Mouse (Mus musculus): Measurements from ENCODE around the gene Cnot1. TPM values are rescaled to one million over a fixed set of nuclear protein-coding genes. Genes with fewer than 3 reads are reported as not detected.
"Not testable (repeated sequence)": the region's sequence is repeated elsewhere in the genome, so short reads cannot be mapped to it uniquely, and the experiment has no call there.

Gene Cnot1
- total RNA-seq, 2 experiments from 2014 or later: 113 to 320 TPM

DNA sequence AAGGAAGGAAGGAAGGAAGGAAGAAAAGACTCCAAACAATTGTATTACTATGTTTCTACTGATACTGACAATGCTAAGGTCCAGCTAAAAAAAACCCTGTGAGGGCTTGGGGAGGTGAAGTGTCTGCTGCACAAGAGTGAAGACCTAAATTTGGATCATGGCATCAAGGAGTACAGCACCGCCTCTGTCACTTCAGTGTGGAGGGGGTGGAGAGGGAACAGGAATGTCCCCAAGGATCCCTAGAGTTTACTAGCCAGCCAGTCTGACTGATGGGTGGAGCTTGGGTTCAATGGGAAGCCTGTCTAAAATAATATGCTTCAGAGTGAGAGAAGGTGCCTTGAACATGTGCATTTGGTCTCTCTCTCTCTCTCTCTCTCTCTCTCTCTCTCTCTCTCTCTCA, 10.9 kb upstream of the Cnot1 start:
- ATAC-seq (replicated peaks; ENCODE audit: poor library complexity, severe bottlenecking): no peak

DNA sequence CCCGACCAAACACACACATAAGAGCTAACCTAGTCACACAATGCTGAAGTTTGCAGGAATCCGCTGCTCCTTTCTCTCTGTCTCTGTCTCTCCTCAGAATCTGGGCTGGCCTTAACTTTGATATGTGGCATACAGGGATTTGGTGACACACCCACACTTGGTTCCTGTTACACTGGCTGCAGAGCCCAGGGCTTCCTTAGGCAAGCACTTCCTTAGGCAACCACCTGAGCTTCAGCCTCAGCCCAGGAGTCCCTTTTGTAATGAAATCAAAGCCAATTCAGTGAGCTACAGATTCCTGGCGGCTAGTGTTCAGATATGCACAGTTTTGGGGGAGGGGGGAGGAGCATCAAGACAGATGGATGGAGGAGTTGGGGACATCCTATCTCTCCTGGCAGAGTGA, 10.3 kb upstream of the Cnot1 start:
- no peak for ATAC-seq (replicated peaks; ENCODE audit: poor library complexity, severe bottlenecking)

DNA sequence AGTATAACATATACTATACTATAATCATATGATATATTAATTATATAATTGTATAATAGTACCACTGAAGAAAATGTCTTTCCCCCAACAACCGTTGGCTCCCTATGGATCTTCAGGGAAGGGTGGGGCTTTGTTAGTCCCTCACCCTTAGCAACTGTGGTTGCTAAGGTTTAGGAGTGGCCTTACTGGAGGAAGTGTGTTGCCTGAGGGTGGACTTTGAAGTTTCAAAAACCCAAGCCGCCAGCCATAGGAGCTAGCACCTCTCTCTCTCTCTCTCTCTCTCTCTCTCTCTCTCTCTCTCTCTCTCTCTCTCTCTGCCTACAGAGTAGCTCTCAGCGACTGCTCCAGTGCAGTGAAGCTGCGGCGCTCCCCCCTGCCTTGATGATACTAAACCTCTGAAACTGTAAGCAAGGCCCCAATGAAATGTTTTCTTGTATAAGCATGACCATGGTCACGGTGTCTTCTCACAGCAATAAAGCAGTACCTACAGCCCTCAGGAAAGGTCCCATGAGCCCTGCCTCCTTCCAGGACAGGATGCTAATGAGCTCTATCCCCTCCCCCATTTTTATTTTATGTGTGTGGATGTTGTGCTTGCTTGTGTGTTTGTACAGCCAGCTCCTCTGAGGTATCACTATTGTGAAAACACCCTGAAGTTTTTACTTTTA, 8.9 kb upstream of the Cnot1 start:
- no peak for ATAC-seq (replicated peaks; ENCODE audit: poor library complexity, severe bottlenecking)

DNA sequence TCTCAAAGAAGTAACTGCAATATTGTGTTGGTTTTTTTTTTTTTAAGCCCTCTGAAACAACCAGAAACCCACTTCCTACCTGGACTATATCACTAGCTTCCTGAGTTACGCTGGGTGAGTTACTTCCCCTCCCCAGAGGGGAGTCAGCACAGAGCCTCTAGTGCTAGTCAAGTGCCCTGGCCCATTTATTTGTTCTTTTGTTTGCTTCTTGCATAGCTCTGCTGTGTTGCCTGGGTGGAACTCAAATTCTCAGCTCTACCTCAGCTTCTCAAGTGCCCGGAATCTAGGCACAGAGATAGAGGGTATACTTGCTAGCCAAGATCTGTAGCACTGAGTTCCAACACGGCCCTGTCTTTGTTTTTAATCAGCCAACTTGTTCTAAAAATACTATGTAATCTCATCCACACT, 2.9 kb upstream of the Cnot1 start:
- no peak for ATAC-seq (replicated peaks; ENCODE audit: poor library complexity, severe bottlenecking)

DNA sequence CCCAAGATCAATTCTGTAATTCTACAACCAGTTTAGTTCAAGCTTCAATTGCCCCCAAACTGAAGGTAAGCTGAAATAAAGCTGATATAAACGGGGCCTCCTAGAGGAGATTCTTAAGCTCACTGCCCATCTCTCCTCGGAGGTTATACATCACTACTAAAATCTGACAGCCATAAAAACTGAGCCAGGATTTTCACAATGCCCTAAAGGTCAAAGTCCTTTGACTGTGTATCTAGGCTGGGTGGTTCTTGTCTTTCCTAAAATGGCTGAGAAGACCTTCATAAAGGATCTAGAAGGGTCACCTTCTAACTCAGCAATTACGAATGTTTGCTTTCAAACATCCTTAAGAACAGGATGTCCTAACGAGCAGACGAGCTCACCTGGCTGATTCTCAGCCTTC, 1.9 kb upstream of the Cnot1 start:
- ATAC-seq (replicated peaks; ENCODE audit: poor library complexity, severe bottlenecking): no peak

DNA sequence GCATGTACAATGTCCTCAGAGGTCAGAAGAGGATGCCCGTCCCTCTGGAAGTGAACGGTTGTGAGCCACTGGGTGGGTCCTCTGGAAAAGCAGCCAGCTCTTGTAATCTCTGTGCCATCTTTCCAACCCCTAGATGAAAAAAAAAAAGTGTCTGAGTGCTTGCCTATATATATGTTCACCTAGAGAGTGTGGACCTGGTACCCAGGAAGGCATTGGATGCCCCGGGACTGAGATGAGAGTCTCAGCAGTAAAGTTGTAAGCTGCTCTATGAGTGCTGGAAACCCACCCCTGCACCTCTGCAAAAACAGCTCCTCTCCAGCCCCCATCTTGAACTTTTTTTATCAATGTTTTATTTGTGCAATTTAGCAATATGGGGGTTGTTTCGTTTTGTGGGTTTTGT, 1.4 kb upstream of the Cnot1 start:
- no peak for ATAC-seq (replicated peaks; ENCODE audit: poor library complexity, severe bottlenecking)

DNA sequence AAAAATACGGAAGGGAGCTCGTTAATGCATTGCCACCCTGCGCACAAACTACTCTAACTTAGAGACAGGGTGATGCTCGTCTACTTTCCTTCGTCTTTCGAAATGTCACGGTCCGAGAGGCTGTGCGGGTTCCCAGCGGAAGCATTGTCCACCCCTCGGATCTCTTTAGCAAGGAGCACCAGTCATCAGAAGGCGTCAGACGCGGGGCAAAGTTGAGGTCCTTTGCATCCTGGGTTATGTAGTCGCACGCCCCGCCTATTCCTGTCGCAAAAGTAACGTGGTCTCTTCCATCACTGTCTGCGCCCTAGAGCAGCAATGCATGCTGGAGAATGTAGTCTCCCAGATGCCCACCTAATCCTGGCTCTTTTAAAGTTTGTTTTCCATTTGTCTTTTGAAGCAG, 597 bp upstream of the Cnot1 start:
- ATAC-seq (replicated peaks; ENCODE audit: poor library complexity, severe bottlenecking): peak; percentile 77

DNA sequence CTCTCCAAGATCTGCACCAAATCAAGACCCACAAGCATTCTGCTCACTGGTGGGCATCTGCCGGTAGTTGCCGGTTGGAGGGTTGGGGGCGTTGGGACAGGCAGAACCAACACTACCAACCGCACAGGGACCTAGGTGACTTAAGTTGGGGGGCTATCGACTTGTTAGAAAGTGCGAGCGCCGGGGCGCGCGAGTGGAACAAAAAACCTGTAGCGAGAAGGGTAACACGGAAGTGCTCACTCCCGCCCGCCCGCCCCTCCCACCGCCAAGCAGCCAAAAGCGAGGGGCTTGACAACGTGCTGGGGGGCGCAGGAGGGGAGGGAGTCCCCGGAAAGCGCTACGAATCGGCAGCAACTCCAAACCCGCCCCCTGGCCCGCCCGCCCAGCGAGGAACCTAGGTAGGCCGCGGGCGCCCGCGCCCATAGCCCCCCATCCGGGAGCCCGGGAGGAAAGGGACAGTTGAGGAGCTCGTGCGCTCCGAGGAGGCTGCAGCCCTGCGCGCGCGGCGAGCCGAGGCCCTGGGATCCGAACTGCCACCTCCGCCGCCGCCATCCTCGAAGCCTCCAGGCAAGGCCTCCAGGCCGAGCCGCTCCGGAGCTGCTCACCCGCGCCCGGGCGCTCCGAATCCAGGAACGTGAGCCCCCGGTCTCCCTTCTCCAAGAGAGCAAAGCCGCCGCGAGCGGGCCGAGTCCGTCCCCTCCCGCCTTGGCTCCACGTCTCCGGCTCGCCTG, 638 bp downstream of the Cnot1 start:
- peak; percentile 7; the same call in 1 of the 2 replicates for ATAC-seq (replicated peaks; ENCODE audit: poor library complexity, severe bottlenecking)

DNA sequence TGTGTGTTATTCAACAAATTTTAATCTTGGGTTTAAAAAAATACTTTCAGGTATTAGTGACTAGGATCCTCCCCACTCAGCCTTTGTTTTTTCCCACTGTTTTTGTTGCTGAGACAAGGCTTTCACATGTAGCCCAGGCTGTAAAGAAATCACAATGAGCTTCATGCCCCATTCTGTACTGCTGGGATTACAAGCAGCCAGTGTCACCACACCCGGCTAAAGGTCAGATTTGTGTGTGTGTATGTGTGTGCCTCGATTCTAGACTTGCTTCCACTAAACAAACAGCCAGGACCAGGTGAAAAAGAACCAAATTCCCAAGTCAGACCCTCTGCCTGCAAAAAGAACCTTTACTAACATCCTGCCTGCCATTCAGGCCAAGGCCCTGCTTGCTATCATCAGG, 1.8 kb downstream of the Cnot1 start:
- ATAC-seq (replicated peaks; ENCODE audit: poor library complexity, severe bottlenecking): no peak

DNA sequence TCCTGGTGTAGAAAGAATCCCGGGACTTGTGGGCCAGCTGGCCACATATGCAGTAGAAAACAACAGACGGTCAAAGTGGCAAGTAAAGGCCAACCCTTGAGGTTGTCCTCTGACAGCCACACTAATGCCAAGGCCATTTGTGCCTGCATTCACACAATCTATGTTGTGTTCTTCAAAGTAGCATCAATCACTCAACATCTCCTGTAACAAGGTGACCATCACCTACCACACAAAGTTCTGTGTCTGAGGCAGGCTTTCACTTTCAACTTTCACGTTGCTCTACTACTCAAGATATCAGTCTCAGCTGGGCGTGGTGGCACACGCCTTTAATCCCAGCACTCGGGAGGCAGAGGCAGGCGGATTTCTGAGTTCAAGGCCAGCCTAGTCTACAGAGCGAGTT, 5.0 kb downstream of the Cnot1 start:
- ATAC-seq (replicated peaks; ENCODE audit: poor library complexity, severe bottlenecking): no peak

DNA sequence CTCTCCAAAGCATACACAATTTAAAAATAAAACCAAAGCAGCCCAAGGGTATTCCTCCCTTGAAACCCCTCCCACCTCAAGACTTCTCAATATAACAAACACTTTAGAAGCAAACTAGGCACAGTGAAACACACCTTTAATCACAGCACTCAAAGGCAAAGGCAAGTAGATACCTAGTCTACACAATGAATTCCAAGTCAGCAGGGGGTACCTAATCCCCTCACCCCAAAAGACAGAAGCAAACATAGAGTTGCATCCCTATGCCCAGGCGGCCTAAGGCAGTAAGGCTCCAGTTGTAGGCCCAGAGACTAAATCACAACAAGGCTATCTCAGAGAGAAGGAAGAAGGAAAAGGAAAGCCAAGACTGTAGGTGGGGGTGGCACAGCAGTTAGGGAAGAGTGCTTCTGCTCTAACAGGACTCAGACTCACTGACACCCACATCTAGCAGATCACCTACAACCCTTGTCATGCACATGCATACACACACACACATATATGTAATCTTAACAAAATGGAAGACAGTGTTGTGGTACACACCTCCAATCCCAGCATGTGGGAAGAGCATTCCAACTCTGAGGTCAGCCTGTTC, 5.7 kb downstream of the Cnot1 start:
- ATAC-seq (replicated peaks; ENCODE audit: poor library complexity, severe bottlenecking): no peak

DNA sequence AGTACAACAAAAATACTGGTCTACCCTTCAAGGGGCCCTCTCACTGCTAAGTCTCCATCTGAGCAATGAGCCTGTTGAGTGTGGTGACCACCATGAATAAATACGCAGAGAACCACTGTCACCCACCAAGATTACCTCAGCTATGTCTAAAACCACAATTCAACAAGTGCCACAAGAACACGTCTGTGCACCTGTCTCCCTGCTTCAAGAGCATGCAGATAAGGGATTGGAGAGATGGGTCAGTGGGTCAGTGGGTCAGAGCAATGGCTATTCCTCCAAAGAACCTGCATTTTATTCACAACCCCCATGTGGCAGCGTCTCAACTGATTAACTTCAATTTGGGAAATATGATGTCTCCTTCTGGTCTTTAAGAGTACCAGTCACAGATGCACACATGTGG, 6.9 kb downstream of the Cnot1 start:
- ATAC-seq (replicated peaks; ENCODE audit: poor library complexity, severe bottlenecking): no peak

DNA sequence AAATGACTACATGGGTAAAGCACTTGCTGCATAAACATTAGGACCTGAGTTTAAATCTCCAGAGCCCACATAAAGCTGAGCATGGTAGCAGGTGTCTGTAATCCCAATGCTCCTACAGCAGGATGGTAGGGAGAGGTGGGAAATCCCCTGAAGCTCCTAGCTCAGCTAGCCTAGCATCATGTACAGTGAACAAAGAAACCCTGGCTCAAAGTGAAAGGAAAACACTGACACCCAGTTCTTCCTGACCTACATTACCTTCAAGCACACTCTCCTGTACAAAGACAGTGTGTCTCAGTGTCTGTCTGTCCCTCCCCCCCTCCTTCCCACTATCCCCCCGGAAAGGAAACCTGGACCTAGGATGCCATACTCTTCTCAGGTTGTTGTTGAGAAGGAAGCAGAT, 7.4 kb downstream of the Cnot1 start:
- ATAC-seq (replicated peaks; ENCODE audit: poor library complexity, severe bottlenecking): no peak

DNA sequence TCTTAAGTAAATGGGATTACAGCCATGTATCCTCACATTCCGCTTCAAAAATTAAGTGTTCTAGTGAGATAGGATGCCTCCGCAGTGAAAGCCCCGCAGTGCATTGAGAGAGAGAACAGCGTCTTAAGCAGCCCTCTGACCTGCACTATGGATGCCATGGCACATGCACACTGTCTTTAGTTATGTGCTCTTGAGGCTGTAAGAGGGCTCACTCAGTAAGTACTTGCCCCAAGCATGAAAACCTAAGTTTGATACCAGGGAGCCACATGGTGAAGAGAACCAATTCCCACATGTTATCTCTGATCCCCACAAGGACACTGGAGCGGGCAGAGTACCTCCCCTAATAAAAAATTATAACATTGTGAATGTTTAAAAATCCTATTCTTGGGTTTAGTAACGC, 8.1 kb downstream of the Cnot1 start:
- ATAC-seq (replicated peaks; ENCODE audit: poor library complexity, severe bottlenecking): no peak

DNA sequence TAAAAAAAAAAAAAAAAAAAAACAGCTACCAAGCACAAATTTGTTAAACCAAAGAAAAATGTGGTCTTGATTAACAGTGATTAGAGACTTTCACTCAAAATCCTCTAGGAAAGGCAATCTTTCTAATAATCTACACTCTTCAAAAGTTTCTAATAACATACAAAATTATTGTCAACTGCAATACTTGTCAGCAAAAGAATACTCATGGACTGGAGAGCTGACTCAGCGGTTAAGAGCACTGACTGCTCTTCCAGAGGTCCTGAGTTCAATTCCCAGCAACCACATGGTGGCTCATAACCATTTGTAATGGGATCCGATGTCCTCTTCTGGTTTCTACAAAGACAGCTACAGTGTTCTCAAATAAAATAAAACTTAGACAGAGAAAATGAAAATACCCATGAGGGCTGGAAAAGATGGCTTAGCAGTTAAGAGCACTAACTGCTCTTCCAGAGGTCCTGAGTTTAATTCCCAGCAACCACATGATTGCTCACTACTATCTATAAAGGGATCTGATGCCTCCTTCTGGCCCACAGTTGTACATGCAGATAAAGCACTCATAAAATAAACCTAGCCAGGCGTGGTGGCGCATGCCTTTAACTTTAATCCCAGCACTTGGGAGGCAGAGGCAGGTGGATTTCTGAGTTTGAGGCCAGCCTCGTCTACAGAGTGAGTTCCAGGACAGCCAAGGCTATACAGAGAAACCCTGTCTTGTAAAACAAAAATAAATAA, 11.8 kb downstream of the Cnot1 start:
- not testable (repeated sequence) for ATAC-seq (replicated peaks; ENCODE audit: poor library complexity, severe bottlenecking)

DNA sequence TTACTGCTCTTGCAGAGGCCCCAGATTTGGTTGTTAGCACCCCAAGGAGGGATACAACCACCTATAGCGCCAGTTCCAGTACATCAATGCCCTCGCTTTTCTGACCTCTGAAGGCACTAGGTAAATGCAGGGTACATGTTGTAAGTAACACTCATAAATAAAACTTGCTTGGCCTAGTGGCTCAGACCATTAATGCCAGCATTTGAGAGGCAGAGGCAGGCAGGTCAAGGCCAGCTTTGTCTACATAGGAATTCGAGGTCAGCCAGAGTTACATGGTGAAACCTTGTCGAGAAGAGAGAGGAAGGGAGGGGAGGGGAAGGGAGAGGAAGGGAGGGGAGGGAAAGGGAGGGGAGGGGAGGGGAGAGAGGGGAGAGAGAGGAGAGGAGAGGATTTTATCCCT, 21.7 kb downstream of the Cnot1 start:
- ATAC-seq (replicated peaks; ENCODE audit: poor library complexity, severe bottlenecking): no peak

DNA sequence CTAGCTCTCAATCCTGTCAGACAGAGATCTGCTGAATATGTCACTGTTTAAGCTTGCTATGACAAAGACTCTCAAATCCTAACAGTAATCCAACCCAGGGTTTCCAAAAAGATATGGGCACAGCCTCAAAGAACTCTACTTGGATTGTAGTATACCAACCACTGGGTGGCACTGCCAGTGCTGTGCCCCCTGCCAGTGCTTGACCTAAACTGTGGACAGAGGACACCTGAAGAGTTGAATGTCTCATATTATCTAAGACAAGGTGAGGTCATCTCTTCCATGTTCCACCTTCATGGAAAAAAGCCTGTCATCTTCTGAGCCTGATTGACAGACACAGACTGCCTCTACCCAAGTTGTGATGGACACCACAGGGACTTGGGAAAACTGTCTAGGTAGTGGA, 24.6 kb downstream of the Cnot1 start:
- ATAC-seq (replicated peaks; ENCODE audit: poor library complexity, severe bottlenecking): no peak

DNA sequence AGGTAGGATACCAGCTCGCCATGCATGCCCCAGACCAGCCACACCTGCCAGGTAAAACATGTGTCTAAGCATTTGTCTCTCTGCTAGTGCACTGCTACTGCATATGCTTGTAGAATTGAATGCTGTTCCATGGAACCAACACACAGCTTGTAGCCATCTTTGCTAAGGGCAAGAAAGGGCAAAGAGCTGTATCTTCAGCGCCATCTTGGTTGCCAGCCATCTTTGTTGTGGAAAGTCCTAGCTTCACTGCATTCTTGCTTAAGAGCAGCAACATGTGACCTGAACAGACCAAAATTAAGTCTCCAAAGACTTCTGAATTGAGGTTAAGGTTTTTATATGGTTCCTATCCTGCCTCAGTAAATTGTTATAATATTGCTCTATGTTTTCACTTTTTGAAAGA, 25.5 kb downstream of the Cnot1 start:
- no peak for ATAC-seq (replicated peaks; ENCODE audit: poor library complexity, severe bottlenecking)

DNA sequence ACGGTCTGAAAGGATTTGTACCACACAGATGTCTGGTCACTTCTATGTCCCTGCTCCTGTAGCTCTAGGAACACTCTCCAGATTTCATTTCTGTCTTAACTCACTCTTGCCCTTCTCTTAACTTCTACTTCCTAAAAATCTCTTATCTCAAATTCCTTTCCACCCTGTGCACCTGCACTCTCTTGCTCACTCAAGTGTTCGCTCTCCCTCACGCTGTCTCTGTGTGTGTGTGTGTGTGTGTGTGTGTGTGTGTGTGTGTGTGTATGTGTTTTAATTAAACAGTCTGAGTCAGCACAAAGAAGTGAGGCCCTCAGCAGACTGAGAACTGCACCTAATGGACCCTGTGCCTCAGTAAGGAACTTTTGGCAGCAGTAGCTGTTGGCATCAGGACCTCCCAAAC, 26.2 kb downstream of the Cnot1 start:
- ATAC-seq (replicated peaks; ENCODE audit: poor library complexity, severe bottlenecking): no peak

DNA sequence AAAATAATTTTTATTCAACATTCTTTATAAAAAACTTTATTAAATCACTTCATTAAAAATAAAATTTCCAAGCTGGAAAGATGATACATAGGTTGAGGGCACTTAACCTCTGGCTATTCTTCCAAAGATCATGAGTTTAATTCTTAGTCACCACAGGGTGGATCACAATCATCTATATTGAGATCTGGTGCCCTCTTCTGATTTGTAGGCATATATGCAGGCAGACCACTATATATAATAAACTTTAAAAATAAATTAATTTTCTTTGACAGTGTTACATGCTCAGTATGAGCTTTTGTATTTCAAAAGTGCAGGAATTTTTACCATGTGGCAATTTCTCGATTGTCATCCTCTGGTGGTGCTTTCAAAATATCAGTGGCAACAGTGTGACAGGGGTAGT, 43.1 kb downstream of the Cnot1 start:
- ATAC-seq (replicated peaks; ENCODE audit: poor library complexity, severe bottlenecking): no peak

DNA sequence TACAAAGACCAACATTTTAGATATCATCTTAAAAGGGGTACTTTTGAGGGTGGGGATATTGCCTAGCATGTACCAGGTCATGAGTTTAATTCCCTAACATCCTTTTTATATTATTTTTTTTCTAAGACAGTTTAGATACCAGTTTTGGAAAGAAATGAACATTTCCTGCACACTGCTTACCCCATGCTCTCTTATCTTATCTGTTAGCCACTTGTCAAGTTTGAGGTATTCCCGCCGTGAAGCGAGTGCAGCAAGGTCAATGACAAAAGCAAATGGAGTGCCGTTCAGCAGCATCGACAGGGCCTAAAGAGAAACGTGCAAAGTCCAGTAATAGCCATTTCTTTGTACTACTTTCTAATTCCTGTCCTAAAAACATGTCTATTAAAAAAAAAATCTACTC, 46.9 kb downstream of the Cnot1 start:
- ATAC-seq (replicated peaks; ENCODE audit: poor library complexity, severe bottlenecking): no peak

Measured in granulocyte monocyte progenitor cell, adult 5-6 weeks (primary cell).